Mouse (Mus musculus): ENCODE measurements around the gene Fmnl2. TPM values are rescaled to one million over a fixed set of nuclear protein-coding genes. Genes with fewer than 3 reads are reported as not detected.

The Fmnl2 gene
- total RNA-seq, 2 experiments from 2014 or later = 6.5 to 9.1 TPM

- intact Hi-C loops (cut with DNase I; ENCODE audit: low total_unique reads) = no loop called here
- no peak for DNase-seq
Observed at GRCm38 (mm10) chr2:53066973-53067372, 209.3 kb downstream of the Fmnl2 start.

DNA sequence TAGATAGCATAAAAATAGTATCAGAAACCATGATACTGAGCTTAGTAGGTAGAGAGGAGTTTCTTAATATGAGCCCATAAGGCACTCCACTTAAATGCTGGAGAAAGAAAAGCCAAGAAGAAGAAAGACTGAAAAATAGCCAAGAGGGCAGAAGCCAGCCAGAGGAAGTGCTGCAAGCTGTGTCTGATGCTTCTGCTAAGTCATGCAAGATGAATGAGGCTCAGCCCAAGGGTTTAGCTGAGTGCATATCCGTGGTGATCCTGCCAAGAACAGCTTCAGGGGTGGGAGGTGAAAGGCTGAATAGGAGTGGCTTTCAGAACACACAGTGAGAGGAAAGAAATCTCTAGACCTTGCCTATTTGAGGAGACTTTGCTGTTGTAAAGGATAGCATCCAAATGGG lies 212.9 kb downstream of the Fmnl2 start:
- intact Hi-C loops (cut with DNase I; ENCODE audit: low total_unique reads) = no loop called here
- DNase-seq = peak; percentile 42

DNA sequence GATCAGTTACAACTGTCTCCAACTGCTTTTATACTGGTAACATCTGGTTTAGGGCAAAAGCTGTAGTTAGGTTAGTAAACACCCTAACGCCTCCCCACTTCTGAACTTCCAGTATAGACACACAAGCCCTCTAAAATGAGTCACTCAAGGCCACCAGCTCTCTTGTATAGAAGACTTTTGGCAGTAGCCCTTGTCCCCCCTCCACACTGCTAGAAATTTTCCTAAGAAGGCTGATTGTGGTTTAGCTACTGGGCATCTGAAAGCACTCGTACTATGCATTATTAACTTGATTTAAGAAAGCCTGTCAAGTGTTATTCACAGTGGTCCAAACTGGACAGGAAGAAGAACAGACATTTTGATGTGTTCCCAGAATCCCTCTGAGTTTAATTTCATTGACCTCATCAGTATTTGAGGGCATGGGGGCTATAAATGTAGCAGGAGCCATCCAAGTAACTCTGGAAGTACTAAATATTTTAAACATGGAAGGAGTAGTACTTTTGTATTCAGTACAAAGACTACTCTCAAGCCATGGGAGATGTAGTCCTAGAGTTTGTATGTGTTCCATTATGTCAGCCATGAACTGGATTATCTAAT lies 222.1 kb downstream of the Fmnl2 start:
- intact Hi-C loops (cut with DNase I; ENCODE audit: low total_unique reads) = no loop called here
- DNase-seq = no peak

DNA sequence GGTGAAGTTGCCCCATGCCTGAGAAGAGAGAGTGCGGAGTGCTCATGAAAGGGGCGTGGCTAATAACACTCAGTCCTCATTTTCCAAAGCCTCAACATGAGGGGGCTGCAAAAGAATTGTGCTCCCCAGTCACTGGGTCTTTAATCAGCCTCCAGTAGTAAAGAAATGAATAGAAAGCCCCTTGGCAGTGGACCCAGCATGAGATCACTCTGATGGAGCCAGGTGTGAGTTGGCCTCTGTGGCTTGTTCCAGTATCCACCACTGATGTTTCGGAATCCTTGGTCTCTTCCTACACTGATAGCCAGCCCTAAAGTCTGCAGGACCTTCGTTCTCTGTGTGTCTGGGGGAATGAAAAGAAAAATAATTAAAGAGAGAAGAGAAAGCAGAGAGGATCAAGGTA lies 224.4 kb downstream of the Fmnl2 start:
- DNase-seq = no peak
- intact Hi-C loops (cut with DNase I; ENCODE audit: low total_unique reads) = loop anchor here (2.0 kb wide), 1 partner anchor 75 kb away; no protein-coding TSS in a partner anchor

- intact Hi-C loops (cut with DNase I; ENCODE audit: low total_unique reads) = loop anchor here (2.0 kb wide), 1 partner anchor 76 kb away; no protein-coding TSS in a partner anchor
- no peak for DNase-seq
Observed at GRCm38 (mm10) chr2:53082501-53082900, 224.8 kb downstream of the Fmnl2 start.

GRCm38 (mm10) chr2:53083241-53083640 lies 225.6 kb downstream of the Fmnl2 start:
- intact Hi-C loops (cut with DNase I; ENCODE audit: low total_unique reads) = loop anchor here (2.0 kb wide), 1 partner anchor 76 kb away; no protein-coding TSS in a partner anchor

GRCm38 (mm10) chr2:53085617-53086202 lies 228.1 kb downstream of the Fmnl2 start:
- intact Hi-C loops (cut with DNase I; ENCODE audit: low total_unique reads) = loop anchor here (5.0 kb wide), 1 partner anchor 328 kb away; no protein-coding TSS in a partner anchor
- DNase-seq = peak; percentile 36

More at GRCm38 (mm10) chr2:53083241-53083640, 225.6 kb downstream of the Fmnl2 start:
- no peak for DNase-seq

GRCm38 (mm10) chr2:53088744-53089143 lies 231.1 kb downstream of the Fmnl2 start:
- no peak for DNase-seq
- intact Hi-C loops (cut with DNase I; ENCODE audit: low total_unique reads) = loop anchor here (5.0 kb wide), 1 partner anchor 331 kb away; no protein-coding TSS in a partner anchor

DNA sequence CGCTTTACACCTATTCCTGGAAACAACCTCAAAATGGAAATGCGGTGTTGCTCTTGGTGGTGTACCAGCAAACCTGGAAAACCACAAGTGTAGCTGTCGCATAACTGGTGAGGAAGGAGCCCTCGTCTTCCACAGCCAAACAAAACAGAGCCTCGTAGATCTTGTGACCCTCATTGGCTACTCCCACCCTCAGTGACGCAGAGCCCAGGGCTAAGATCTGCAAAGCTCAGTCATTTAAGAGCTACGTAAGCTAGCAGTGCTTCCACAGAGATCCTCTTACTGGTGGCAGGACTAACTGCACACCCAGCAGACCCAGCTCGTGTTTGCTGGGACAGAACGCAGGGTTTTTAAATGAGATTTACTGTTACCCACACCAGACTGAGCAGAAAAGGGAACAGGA lies 237.4 kb downstream of the Fmnl2 start:
- no peak for DNase-seq
- intact Hi-C loops (cut with DNase I; ENCODE audit: low total_unique reads) = no loop called here

GRCm38 (mm10) chr2:53095489-53095888 lies 237.8 kb downstream of the Fmnl2 start:
- intact Hi-C loops (cut with DNase I; ENCODE audit: low total_unique reads) = no loop called here
- no peak for DNase-seq

GRCm38 (mm10) chr2:53100093-53100492 lies 242.4 kb downstream of the Fmnl2 start:
- intact Hi-C loops (cut with DNase I; ENCODE audit: low total_unique reads) = no loop called here
- DNase-seq = no peak

- intact Hi-C loops (cut with DNase I; ENCODE audit: low total_unique reads) = no loop called here
- no peak for DNase-seq
Observed at GRCm38 (mm10) chr2:53101885-53102740, 244.5 kb downstream of the Fmnl2 start.

- DNase-seq = no peak
- intact Hi-C loops (cut with DNase I; ENCODE audit: low total_unique reads) = no loop called here
Observed at GRCm38 (mm10) chr2:53102901-53103300, 245.2 kb downstream of the Fmnl2 start.

DNA sequence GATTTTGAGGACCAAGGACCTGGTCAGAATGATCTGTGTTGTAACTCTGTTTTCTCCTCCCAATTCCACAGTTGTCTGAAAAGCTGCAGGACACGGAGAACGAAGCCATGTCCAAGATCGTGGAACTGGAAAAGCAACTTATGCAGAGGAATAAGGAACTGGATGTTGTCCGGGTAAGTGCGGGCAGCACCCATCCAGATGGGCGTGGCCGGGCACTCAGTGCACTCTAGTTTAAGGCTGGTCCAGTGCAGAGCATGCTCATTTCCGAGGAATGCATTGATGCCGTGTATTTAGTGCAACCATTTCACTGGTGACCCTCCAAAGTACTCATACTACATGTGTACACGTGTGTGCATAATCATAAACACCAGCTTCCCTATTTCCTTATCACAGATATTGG lies 247.7 kb downstream of the Fmnl2 start:
- DNase-seq = no peak
- intact Hi-C loops (cut with DNase I; ENCODE audit: low total_unique reads) = no loop called here

DNA sequence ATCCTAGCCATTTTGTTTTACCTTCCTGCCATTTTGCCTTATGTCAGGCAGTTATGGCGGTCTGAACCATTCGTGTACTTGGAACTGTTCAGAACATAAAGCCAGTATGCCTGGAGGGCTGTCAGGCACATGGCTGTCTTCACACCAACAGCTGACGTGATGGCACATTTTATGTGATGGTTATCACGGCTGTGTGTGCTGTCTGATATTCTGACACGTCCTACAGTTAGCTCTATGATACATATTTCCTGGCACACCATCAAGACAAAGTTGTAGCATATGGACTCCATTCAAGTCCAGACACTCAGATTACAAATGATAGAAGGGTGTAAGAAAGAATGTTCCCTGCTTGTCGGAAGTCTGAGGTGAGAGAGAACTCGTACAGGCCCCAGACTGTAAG lies 248.4 kb downstream of the Fmnl2 start:
- no peak for DNase-seq
- intact Hi-C loops (cut with DNase I; ENCODE audit: low total_unique reads) = no loop called here

DNA sequence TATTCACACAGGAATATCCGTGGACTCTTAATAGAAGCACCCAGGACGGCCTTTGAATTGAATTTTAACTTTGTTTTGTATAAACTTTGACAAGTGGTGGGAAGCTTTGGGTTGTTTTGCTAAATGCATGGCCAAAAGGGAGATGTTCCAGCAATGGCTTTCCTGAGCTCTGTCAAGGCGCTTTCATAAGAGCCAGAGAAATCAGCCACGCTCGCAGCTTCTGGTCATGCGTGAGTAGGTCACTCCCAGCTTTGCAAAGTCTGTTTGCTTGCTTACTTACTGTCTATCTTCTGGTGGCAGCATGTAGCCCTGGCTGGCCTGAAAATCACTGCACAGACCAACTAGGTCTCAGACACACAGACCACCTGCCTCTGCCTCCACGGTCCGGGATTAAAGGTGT lies 248.8 kb downstream of the Fmnl2 start:
- intact Hi-C loops (cut with DNase I; ENCODE audit: low total_unique reads) = no loop called here
- no peak for DNase-seq

GRCm38 (mm10) chr2:53108547-53108946 lies 250.9 kb downstream of the Fmnl2 start:
- intact Hi-C loops (cut with DNase I; ENCODE audit: low total_unique reads) = no loop called here
- DNase-seq = no peak

DNA sequence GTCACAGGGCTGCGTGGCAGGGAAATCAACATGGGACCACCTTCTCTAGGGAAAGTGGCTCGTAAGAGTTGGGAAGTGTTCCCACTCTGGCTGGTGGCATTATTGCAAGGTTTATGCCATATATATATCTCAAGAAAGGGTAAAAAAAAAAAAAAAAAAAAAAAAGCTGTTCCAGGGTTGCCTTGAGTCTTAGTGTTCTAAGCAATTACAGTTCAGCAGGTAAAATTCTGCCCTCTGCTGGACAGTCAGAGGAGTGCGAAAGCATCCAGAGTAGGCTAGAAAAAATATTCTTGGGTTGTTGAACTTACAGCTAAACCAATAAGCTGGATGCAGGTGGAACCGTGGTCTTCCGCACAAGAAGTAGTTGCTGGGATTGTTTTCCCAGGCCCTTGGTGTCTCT lies 264.1 kb downstream of the Fmnl2 start:
- intact Hi-C loops (cut with DNase I; ENCODE audit: low total_unique reads) = no loop called here
- peak; percentile 23 for DNase-seq

- DNase-seq = no peak
- intact Hi-C loops (cut with DNase I; ENCODE audit: low total_unique reads) = no loop called here
Observed at GRCm38 (mm10) chr2:53125998-53126397, 268.3 kb downstream of the Fmnl2 start.

- no peak for DNase-seq
- intact Hi-C loops (cut with DNase I; ENCODE audit: low total_unique reads) = no loop called here
Observed at GRCm38 (mm10) chr2:53129070-53129469, 271.4 kb downstream of the Fmnl2 start.
